Mouse (Mus musculus): ENCODE results near the gene Abcd1. TPM values are rescaled to one million over a fixed set of nuclear protein-coding genes. Genes with fewer than 3 reads are reported as not detected.
"Not testable (repeated sequence)": the region's sequence is repeated elsewhere in the genome, so short reads cannot be mapped to it uniquely, and the experiment has no call there.

Abcd1 gene
- total and polyA plus RNA-seq, 3 experiments = 25.4 to 32.9 (median 29.7) TPM

DNA sequence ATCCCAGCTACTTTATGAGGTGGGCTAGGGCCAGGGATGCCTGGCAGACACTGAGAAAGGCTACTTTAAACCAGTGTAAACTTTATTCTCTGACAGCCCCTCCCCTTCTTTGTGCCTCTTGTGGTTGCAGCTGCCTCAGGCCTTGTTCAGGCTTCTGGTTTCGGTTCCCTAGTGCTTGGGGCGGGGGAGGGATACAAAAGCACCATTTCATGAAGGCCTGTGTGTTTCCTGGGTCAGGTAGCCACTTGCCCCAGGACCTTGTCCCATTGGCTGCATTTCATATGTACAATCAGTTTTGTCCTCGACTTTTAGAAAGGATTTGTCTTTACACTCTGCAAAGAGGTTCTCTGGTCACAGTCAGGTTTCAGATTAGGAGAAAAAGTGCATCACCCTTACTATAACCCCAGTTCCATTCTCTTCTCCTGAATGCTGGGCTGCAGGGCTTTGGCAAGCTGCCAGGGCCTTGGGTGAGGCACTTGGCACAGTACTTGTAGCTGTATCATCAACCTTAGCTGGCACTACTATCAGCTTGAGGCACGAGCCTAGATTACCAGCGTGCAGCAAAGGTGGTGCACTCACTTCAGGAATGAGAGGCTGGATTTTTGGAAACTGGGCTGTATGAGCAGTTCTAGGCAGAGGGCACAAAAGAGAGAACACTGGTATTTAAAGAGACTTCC is 2.4 kb downstream of the Abcd1 start:
- Histone ChIP-seq H3K4me1 (ENCODE audit: control insufficient read depth, insufficient read depth, low read length) (peaks cover 14% of the 10 kb centered on the region), H3K27ac (peak overlapping the region; percentile 92), H3K79me2 (replicated peaks; ENCODE audit: control insufficient read depth, insufficient read depth, low read length) (no peaks in the 10 kb centered on the region), H3K27me3 (ENCODE audit: control insufficient read depth, insufficient read depth, low read length) (no peaks in the 10 kb centered on the region), H3K9ac (ENCODE audit: low read depth, low read length) (peak overlapping the region; percentile 67), H3K4me3 (peak overlapping the region; percentile 18; the same call in 1 of the 2 replicates), H3K36me3 (ENCODE audit: control insufficient read depth, insufficient read depth, low read length) (peaks cover 10% of the 10 kb centered on the region)
- intact Hi-C loops (cut with DNase I) = loop anchor here (10.0 kb wide), 1 partner anchor 236 kb away; no protein-coding TSS in a partner anchor
- peak; percentile 50 to 61 for DNase-seq
- 29% methylated on average over 5 of the region's 5 CpGs for WGBS
- TF ChIP-seq CTCF (IDR thresholded peaks at IDR 0.05) (no peak), POLR2A (IDR thresholded peaks at IDR 0.05; ENCODE audit: insufficient read depth, low read depth, low read length) (no peak), EP300 (IDR thresholded peaks at IDR 0.05; ENCODE audit: insufficient read depth, low read depth, low read length) (no peak)

DNA sequence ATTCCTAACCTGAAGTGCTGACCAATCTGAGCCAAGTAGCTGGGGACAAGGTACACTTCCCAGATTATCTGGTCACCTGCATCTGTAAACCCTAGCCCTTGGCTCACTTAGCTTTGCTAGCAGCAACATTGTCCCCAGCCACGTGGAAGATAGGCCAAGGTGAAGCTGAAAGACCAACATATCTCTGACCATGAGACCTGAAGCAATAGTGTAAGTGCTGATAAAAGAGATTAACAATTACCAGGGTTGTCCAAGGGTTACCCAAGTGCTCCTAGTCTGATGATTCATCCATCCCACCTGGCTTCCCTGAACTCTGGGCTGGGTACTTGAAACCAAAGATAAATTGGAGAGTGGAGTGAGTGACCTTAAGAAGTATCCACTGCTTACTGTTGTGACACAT is 14.5 kb downstream of the Abcd1 start:
- Histone ChIP-seq H3K79me2 (replicated peaks; ENCODE audit: control insufficient read depth, insufficient read depth, low read length) (no peaks in the 10 kb centered on the region), H3K36me3 (ENCODE audit: control insufficient read depth, insufficient read depth, low read length) (no peaks in the 10 kb centered on the region), H3K4me3 (no peak overlapping the region), H3K4me1 (ENCODE audit: control insufficient read depth, insufficient read depth, low read length) (no peaks in the 10 kb centered on the region), H3K27ac (no peak overlapping the region), H3K27me3 (ENCODE audit: control insufficient read depth, insufficient read depth, low read length) (no peaks in the 10 kb centered on the region), H3K9ac (ENCODE audit: low read depth, low read length) (no peak overlapping the region)
- intact Hi-C loops (cut with DNase I) = no loop called here
- DNase-seq = no peak
- TF ChIP-seq POLR2A (IDR thresholded peaks at IDR 0.05; ENCODE audit: insufficient read depth, low read depth, low read length) (no peak), EP300 (IDR thresholded peaks at IDR 0.05; ENCODE audit: insufficient read depth, low read depth, low read length) (no peak), CTCF (IDR thresholded peaks at IDR 0.05) (no peak)
- 29% methylated on average over 1 of the region's 1 CpGs for WGBS

- Histone ChIP-seq H3K27ac (no peak overlapping the region), H3K4me3 (no peak overlapping the region), H3K79me2 (replicated peaks; ENCODE audit: control insufficient read depth, insufficient read depth, low read length) (no peaks in the 10 kb centered on the region), H3K27me3 (ENCODE audit: control insufficient read depth, insufficient read depth, low read length) (no peaks in the 10 kb centered on the region), H3K36me3 (ENCODE audit: control insufficient read depth, insufficient read depth, low read length) (no peaks in the 10 kb centered on the region), H3K9ac (ENCODE audit: low read depth, low read length) (no peak overlapping the region), H3K4me1 (ENCODE audit: control insufficient read depth, insufficient read depth, low read length) (no peaks in the 10 kb centered on the region; the same call in 1 of the 2 replicates)
- peak; percentile 36 for TF ChIP-seq CTCF (IDR thresholded peaks at IDR 0.05)
- no peak for TF ChIP-seq EP300 (IDR thresholded peaks at IDR 0.05; ENCODE audit: insufficient read depth, low read depth, low read length)
- TF ChIP-seq POLR2A (IDR thresholded peaks at IDR 0.05; ENCODE audit: insufficient read depth, low read depth, low read length) = no peak
- WGBS = 57% methylated on average over 1 of the region's 1 CpGs
- intact Hi-C loops (cut with DNase I) = no loop called here
- no peak for DNase-seq
These were observed 21.8 kb downstream of the Abcd1 start for GRCm38 (mm10) chrX:73738155-73738554.

- intact Hi-C loops (cut with DNase I) = no loop called here
- no peak overlapping the region for H3K9ac ChIP-seq (ENCODE audit: low read depth, low read length)
- no peaks in the 10 kb centered on the region for H3K27me3 ChIP-seq (ENCODE audit: control insufficient read depth, insufficient read depth, low read length)
- H3K79me2 ChIP-seq (replicated peaks; ENCODE audit: control insufficient read depth, insufficient read depth, low read length) = no peaks in the 10 kb centered on the region
- H3K36me3 ChIP-seq (ENCODE audit: control insufficient read depth, insufficient read depth, low read length) = no peaks in the 10 kb centered on the region
- no peaks in the 10 kb centered on the region; the same call in 1 of the 2 replicates for H3K4me1 ChIP-seq (ENCODE audit: control insufficient read depth, insufficient read depth, low read length)
- H3K4me3 ChIP-seq = no peak overlapping the region
- no peak overlapping the region for H3K27ac ChIP-seq
- DNase-seq = no peak
- TF ChIP-seq CTCF (IDR thresholded peaks at IDR 0.05) (no peak), POLR2A (IDR thresholded peaks at IDR 0.05; ENCODE audit: insufficient read depth, low read depth, low read length) (no peak), EP300 (IDR thresholded peaks at IDR 0.05; ENCODE audit: insufficient read depth, low read depth, low read length) (no peak)
- WGBS = 42% methylated on average over 5 of the region's 5 CpGs
These were observed 22.8 kb downstream of the Abcd1 start for GRCm38 (mm10) chrX:73739151-73739550.

DNA sequence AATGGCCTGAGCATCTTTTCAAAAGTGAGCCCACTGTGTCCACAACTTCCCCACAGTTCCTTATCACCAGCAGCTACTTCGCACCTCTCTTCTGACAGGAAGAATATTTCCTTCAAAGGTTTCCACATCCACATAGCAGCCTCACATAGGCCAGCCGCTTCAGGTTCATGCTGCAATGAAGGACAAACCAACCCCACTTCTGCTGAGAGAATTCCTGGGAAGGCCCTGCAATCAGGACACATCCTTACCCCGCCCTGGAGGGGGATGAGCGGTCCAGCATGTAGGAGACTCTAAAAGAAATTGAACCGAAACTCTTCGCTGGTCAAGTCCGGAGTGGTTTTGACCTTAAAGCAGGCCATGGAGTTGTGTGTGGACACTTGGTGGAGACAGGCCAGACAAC is 23.4 kb downstream of the Abcd1 start:
- H3K9ac ChIP-seq (ENCODE audit: low read depth, low read length); intact Hi-C loops (cut with DNase I); H3K4me1 ChIP-seq (ENCODE audit: control insufficient read depth, insufficient read depth, low read length); H3K36me3 ChIP-seq (ENCODE audit: control insufficient read depth, insufficient read depth, low read length); H3K4me3 ChIP-seq; DNase-seq; H3K79me2 ChIP-seq (replicated peaks; ENCODE audit: control insufficient read depth, insufficient read depth, low read length); H3K27ac ChIP-seq; H3K27me3 ChIP-seq (ENCODE audit: control insufficient read depth, insufficient read depth, low read length): not testable (repeated sequence)
- WGBS = 91% methylated on average over 7 of the region's 7 CpGs

GRCm38 (mm10) chrX:73744774-73745481 is 28.5 kb downstream of the Abcd1 start:
- DNase-seq = no peak
- intact Hi-C loops (cut with DNase I) = no loop called here
- H3K9ac ChIP-seq (ENCODE audit: low read depth, low read length) = no peak overlapping the region
- TF ChIP-seq POLR2A (IDR thresholded peaks at IDR 0.05; ENCODE audit: insufficient read depth, low read depth, low read length) = no peak
- no peak for TF ChIP-seq EP300 (IDR thresholded peaks at IDR 0.05; ENCODE audit: insufficient read depth, low read depth, low read length)
- no peak for TF ChIP-seq CTCF (IDR thresholded peaks at IDR 0.05)
- H3K4me1 ChIP-seq (ENCODE audit: control insufficient read depth, insufficient read depth, low read length) = no peaks in the 10 kb centered on the region
- no peaks in the 10 kb centered on the region for H3K79me2 ChIP-seq (replicated peaks; ENCODE audit: control insufficient read depth, insufficient read depth, low read length)
- no peak overlapping the region for H3K4me3 ChIP-seq
- no peaks in the 10 kb centered on the region for H3K27me3 ChIP-seq (ENCODE audit: control insufficient read depth, insufficient read depth, low read length)
- no peaks in the 10 kb centered on the region for H3K36me3 ChIP-seq (ENCODE audit: control insufficient read depth, insufficient read depth, low read length)
- H3K27ac ChIP-seq = no peak overlapping the region
- whole genome bisulfite sequencing = 56% methylated on average over 1 of the region's 1 CpGs
